Mouse (Mus musculus): ENCODE measurements at regions not wholly inside any gene's neighbourhood (a gene's known extent, or its start where the extent isn't known, plus 50 kb on each side); places are given as distances from the start of the nearest gene placed in this dataset.

DNA sequence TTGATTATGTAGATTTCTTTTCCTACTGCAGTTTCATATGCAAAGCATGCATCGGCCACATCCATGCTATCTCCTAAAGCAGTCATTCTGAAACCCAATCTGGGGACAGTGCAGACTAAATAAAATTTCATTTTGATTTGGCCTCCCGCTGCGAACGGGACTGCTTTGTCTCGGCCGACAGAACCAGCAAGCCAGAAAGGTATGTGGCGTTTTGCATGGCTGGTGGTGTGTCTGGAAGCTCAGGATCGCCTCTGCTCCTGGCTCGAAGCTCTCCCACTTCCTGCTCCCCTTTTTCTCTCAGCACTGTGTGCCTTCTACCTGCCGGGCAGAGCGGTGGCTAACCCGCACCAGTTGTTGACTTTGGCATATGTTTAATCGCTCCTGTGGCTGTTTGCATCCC lies 433.8 kb upstream of the Pou3f3 start:
- Histone ChIP-seq H3K36me3 (ENCODE audit: control insufficient read depth in 1 of 2, insufficient read depth in 2 of 2, low read length in 2 of 2) (no peaks in the 10 kb centered on the region), H3K9ac (ENCODE audit: control insufficient read depth, low read depth, low read length, poor library complexity, severe bottlenecking) (no peak overlapping the region), H3K4me3 (ENCODE audit: control insufficient read depth in 1 of 2, insufficient read depth in 1 of 2, low read depth in 2 of 2, low read length in 2 of 2) (no peak overlapping the region), H3K4me1 (ENCODE audit: control insufficient read depth in 1 of 2, insufficient read depth in 2 of 2, low read length in 2 of 2) (no peaks in the 10 kb centered on the region), H3K79me2 (ENCODE audit: control insufficient read depth, insufficient read depth, low read length, poor library complexity) (no peaks in the 10 kb centered on the region), H3K9me3 (replicated peaks; ENCODE audit: insufficient read depth, low read length) (no peaks in the 10 kb centered on the region), H3K27me3 (ENCODE audit: control insufficient read depth in 1 of 2, insufficient read depth in 2 of 2, low read length in 2 of 2) (no peaks in the 10 kb centered on the region), H3K27ac (ENCODE audit: control insufficient read depth, low read depth, low read length) (no peak overlapping the region)
- TF ChIP-seq NELFE (IDR thresholded peaks at IDR 0.05; ENCODE audit: low read depth, low read length) (no peak), NRF1 (IDR thresholded peaks at IDR 0.05; ENCODE audit: insufficient read depth, low read depth, low read length, poor library complexity, severe bottlenecking) (no peak), MAX (IDR thresholded peaks at IDR 0.05; ENCODE audit: low read length) (no peak), JUND (IDR thresholded peaks at IDR 0.05; ENCODE audit: low read depth, low read length) (no peak), MYC (IDR thresholded peaks at IDR 0.05; ENCODE audit: low read depth, low read length) (no peak), GATA1 (IDR thresholded peaks at IDR 0.05; ENCODE audit: low read depth, low read length) (no peak), TAL1 (IDR thresholded peaks at IDR 0.05; ENCODE audit: low read length) (no peak), MAZ (IDR thresholded peaks at IDR 0.05; ENCODE audit: low read depth, low read length) (no peak), RAD21 (IDR thresholded peaks at IDR 0.05; ENCODE audit: low read depth, low read length) (no peak), TBP (IDR thresholded peaks at IDR 0.05; ENCODE audit: low read depth, low read length) (no peak)
- DNase-seq (ENCODE audit: low read depth, low spot score), result no peak

- no peak for DNase-seq (ENCODE audit: low read depth, low spot score)
- Histone ChIP-seq H3K9ac (ENCODE audit: control insufficient read depth, low read depth, low read length, poor library complexity, severe bottlenecking) (no peak overlapping the region), H3K4me3 (ENCODE audit: control insufficient read depth in 1 of 2, insufficient read depth in 1 of 2, low read depth in 2 of 2, low read length in 2 of 2) (no peak overlapping the region), H3K4me1 (ENCODE audit: control insufficient read depth in 1 of 2, insufficient read depth in 2 of 2, low read length in 2 of 2) (no peaks in the 10 kb centered on the region), H3K79me2 (ENCODE audit: control insufficient read depth, insufficient read depth, low read length, poor library complexity) (no peaks in the 10 kb centered on the region), H3K9me3 (replicated peaks; ENCODE audit: insufficient read depth, low read length) (no peaks in the 10 kb centered on the region), H3K36me3 (ENCODE audit: control insufficient read depth in 1 of 2, insufficient read depth in 2 of 2, low read length in 2 of 2) (no peaks in the 10 kb centered on the region), H3K27me3 (ENCODE audit: control insufficient read depth in 1 of 2, insufficient read depth in 2 of 2, low read length in 2 of 2) (no peaks in the 10 kb centered on the region), H3K27ac (ENCODE audit: control insufficient read depth, low read depth, low read length) (no peak overlapping the region)
- TF ChIP-seq POLR2A (IDR thresholded peaks at IDR 0.05; ENCODE audit: control insufficient read depth in 1 of 2, insufficient read depth in 1 of 2, low read depth in 1 of 2, low read length in 2 of 2, poor library complexity in 1 of 2) (no peak), CHD2 (IDR thresholded peaks at IDR 0.05; ENCODE audit: low read length) (no peak), UBTF (IDR thresholded peaks at IDR 0.05; ENCODE audit: borderline replicate concordance, insufficient read depth, low read depth, low read length) (no peak), POLR2AphosphoS2 (IDR thresholded peaks at IDR 0.05; ENCODE audit: low read length) (no peak), BHLHE40 (IDR thresholded peaks at IDR 0.05; ENCODE audit: borderline replicate concordance, low read depth, low read length) (no peak), E2F4 (IDR thresholded peaks at IDR 0.05; ENCODE audit: borderline replicate concordance, low read depth, low read length) (no peak), TAL1 (IDR thresholded peaks at IDR 0.05; ENCODE audit: low read length) (no peak), SIN3A (IDR thresholded peaks at IDR 0.05; ENCODE audit: low read length) (no peak), ZC3H11A (IDR thresholded peaks at IDR 0.05; ENCODE audit: low read depth, low read length) (no peak)
Observed at GRCm38 (mm10) chr1:42262606-42263005, 433.0 kb upstream of the Pou3f3 start.

Data from MEL (cell line).